Mouse (Mus musculus) midbrain, embryonic 11.5 days (tissue): Measurements from ENCODE around the gene Sept1. TPM values are rescaled to one million over a fixed set of nuclear protein-coding genes. Genes with fewer than 3 reads are reported as not detected.
A peak's percentile ranks its signal among the peaks of the same experiment; 100 is the strongest.

ENCODE experiments used
- ATAC-seq: fragments of 200-750 bp; cut with Nextera tagmentation; 2 replicates; pipeline ENCODE4 v1.8.0; 2017; ENCODE audit warnings: moderate TSS enrichment, moderate library complexity; ENCODE audit not compliant: low FRiP score
- DNase-seq: peaks from one replicate; pipeline ENCODE4 v3.0.0; 2015; ENCODE audit warnings: low spot score; ENCODE audit errors: missing footprints
- H3K27ac ChIP-seq: fragments of 300-500 bp; sonication (generic); 2 replicates; pipeline ENCODE4 v1.5.1; 2014; ENCODE audit warnings: low read depth, low read length
- H3K27me3 ChIP-seq: fragments of 300-500 bp; sonication (generic); 2 replicates; pipeline ENCODE4 v1.6.1; 2014; ENCODE audit warnings: mild to moderate bottlenecking, low read length, moderate library complexity, mixed read lengths; ENCODE audit not compliant: control insufficient read depth, insufficient read depth
- H3K36me3 ChIP-seq: fragments of 300-500 bp; sonication (generic); 2 replicates; pipeline ENCODE4 v1.6.1; 2014; ENCODE audit warnings: mild to moderate bottlenecking, low read length, moderate library complexity, mixed read lengths; ENCODE audit not compliant: control insufficient read depth, insufficient read depth
- H3K4me1 ChIP-seq: fragments of 300-500 bp; sonication (generic); 2 replicates; pipeline ENCODE4 v1.6.1; 2014; ENCODE audit warnings: low read length; ENCODE audit not compliant: control insufficient read depth, insufficient read depth
- H3K4me2 ChIP-seq: fragments of 300-500 bp; sonication (generic); 2 replicates; pipeline ENCODE4 v1.6.1; 2014; ENCODE audit warnings: mild to moderate bottlenecking, moderate library complexity
- H3K4me3 ChIP-seq: fragments of 300-500 bp; sonication (generic); 2 replicates; pipeline ENCODE4 v1.5.1; 2014; ENCODE audit warnings: low read depth, low read length
- H3K9ac ChIP-seq: fragments of 300-500 bp; sonication (generic); 2 replicates; pipeline ENCODE4 v1.6.1; 2014; ENCODE audit warnings: low read length
- H3K9me3 ChIP-seq: fragments of 300-500 bp; sonication (generic); 2 replicates; pipeline ENCODE4 v1.6.1; 2016; ENCODE audit warnings: low read length; ENCODE audit not compliant: control insufficient read depth
- WGBS: fragments of 180-500 bp; shearing (Covaris S2); extraction: QIAGEN DNeasy Blood & Tissue Kit; methylation state at CpG from one replicate; pipeline ENCODE4 v1.1.7; 2014; 5-methylcytosine and 5-hydroxymethylcytosine counted together
- polyA plus RNA-seq: library from polyadenylated mRNA; unstranded; fragments of >200 nt; fragmentation: Nextera tagmentation; extraction: Ambion mirVana; gene quantifications from 2 replicates; pipeline ENCODE4 v1.2.1, GENCODE M21; 2014

Gene Sept1
- polyA plus RNA-seq, 1 experiment from 2014 or later, result 29.8 TPM

GRCm38 (mm10) chr7:127194011-127194632 is 38.8 kb downstream of the Sept1 start:
- Histone ChIP-seq H3K27me3 (no peaks in the 10 kb centered on the region), H3K9ac (peak overlapping the region; percentile 85; the same call in 1 of the 2 replicates), H3K36me3 (peaks cover 39% of the 10 kb centered on the region), H3K4me2 (no peak overlapping the region; the same call in 1 of the 2 replicates), H3K27ac (no peak overlapping the region), H3K4me3 (peak overlapping the region; percentile 85; the same call in 1 of the 2 replicates), H3K9me3 (no peaks in the 10 kb centered on the region), H3K4me1 (peaks cover 15% of the 10 kb centered on the region)
- ATAC-seq (no peak), DNase-seq (no peak)
- 96% methylated on average over 17 of the region's 17 CpGs for WGBS

- no peak overlapping the region for H3K4me2 ChIP-seq
- no peak overlapping the region for H3K27ac ChIP-seq
- ATAC-seq (no peak), DNase-seq (no peak)
- peaks cover 29% of the 10 kb centered on the region for H3K36me3 ChIP-seq
- WGBS, result 92% methylated on average over 5 of the region's 5 CpGs
- no peaks in the 10 kb centered on the region for H3K27me3 ChIP-seq
- no peak overlapping the region for H3K4me3 ChIP-seq
- H3K9ac ChIP-seq, result no peak overlapping the region
- no peaks in the 10 kb centered on the region for H3K9me3 ChIP-seq
- peaks cover 15% of the 10 kb centered on the region for H3K4me1 ChIP-seq
Observed at GRCm38 (mm10) chr7:127192989-127193388, 39.9 kb downstream of the Sept1 start.

GRCm38 (mm10) chr7:127190672-127191071 is 42.3 kb downstream of the Sept1 start:
- ATAC-seq, result no peak
- WGBS, result 86% methylated on average over 6 of the region's 6 CpGs

GRCm38 (mm10) chr7:127188305-127189276 is 44.3 kb downstream of the Sept1 start:
- Histone ChIP-seq H3K4me1 (no peaks in the 10 kb centered on the region), H3K27me3 (no peaks in the 10 kb centered on the region), H3K27ac (no peak overlapping the region), H3K36me3 (peaks cover 18% of the 10 kb centered on the region), H3K9ac (no peak overlapping the region), H3K4me2 (no peak overlapping the region), H3K9me3 (no peaks in the 10 kb centered on the region), H3K4me3 (no peak overlapping the region)
- DNase-seq, result no peak
- no peak for ATAC-seq
- 89% methylated on average over 17 of the region's 17 CpGs for WGBS

More at GRCm38 (mm10) chr7:127190672-127191071, 42.3 kb downstream of the Sept1 start:
- Histone ChIP-seq H3K4me2 (no peak overlapping the region), H3K27ac (no peak overlapping the region), H3K4me3 (no peak overlapping the region), H3K4me1 (peaks cover 10% of the 10 kb centered on the region), H3K9ac (no peak overlapping the region), H3K36me3 (peaks cover 29% of the 10 kb centered on the region), H3K9me3 (no peaks in the 10 kb centered on the region), H3K27me3 (no peaks in the 10 kb centered on the region)
- DNase-seq, result no peak

GRCm38 (mm10) chr7:127187351-127187750 is 45.6 kb downstream of the Sept1 start:
- no peaks in the 10 kb centered on the region for H3K27me3 ChIP-seq
- H3K27ac ChIP-seq, result no peak overlapping the region
- WGBS, result 73% methylated on average over 10 of the region's 10 CpGs
- H3K9me3 ChIP-seq, result no peaks in the 10 kb centered on the region
- H3K4me1 ChIP-seq, result no peaks in the 10 kb centered on the region
- no peak overlapping the region for H3K4me3 ChIP-seq
- H3K4me2 ChIP-seq, result no peak overlapping the region
- peaks cover 8% of the 10 kb centered on the region for H3K36me3 ChIP-seq
- DNase-seq, result no peak
- ATAC-seq, result no peak
- no peak overlapping the region for H3K9ac ChIP-seq

- H3K27me3 ChIP-seq, result no peaks in the 10 kb centered on the region
- H3K9ac ChIP-seq, result no peak overlapping the region
- DNase-seq, result no peak
- 74% methylated on average over 3 of the region's 3 CpGs for WGBS
- H3K4me3 ChIP-seq, result no peak overlapping the region
- H3K4me1 ChIP-seq, result no peaks in the 10 kb centered on the region
- no peak overlapping the region for H3K27ac ChIP-seq
- no peaks in the 10 kb centered on the region for H3K9me3 ChIP-seq
- H3K4me2 ChIP-seq, result no peak overlapping the region
- no peak for ATAC-seq
- no peaks in the 10 kb centered on the region for H3K36me3 ChIP-seq
Observed at GRCm38 (mm10) chr7:127185601-127186000, 47.3 kb downstream of the Sept1 start.

- H3K4me2 ChIP-seq, result no peak overlapping the region
- no peak overlapping the region for H3K4me3 ChIP-seq
- no peak overlapping the region for H3K27ac ChIP-seq
- DNase-seq (no peak), ATAC-seq (no peak)
- no peaks in the 10 kb centered on the region for H3K27me3 ChIP-seq
- WGBS, result no CpG with 5 or more reads among the region's 1 CpGs
- no peaks in the 10 kb centered on the region for H3K36me3 ChIP-seq
- H3K9ac ChIP-seq, result no peak overlapping the region
- H3K4me1 ChIP-seq, result no peaks in the 10 kb centered on the region
- H3K9me3 ChIP-seq, result no peaks in the 10 kb centered on the region
Observed at GRCm38 (mm10) chr7:127184720-127185119, 48.2 kb downstream of the Sept1 start.

GRCm38 (mm10) chr7:127183828-127184227 is 49.1 kb downstream of the Sept1 start:
- Histone ChIP-seq H3K4me1 (no peaks in the 10 kb centered on the region), H3K4me3 (no peak overlapping the region), H3K27ac (no peak overlapping the region), H3K9me3 (no peaks in the 10 kb centered on the region), H3K36me3 (no peaks in the 10 kb centered on the region), H3K27me3 (no peaks in the 10 kb centered on the region), H3K9ac (no peak overlapping the region), H3K4me2 (no peak overlapping the region)
- 82% methylated on average over 6 of the region's 6 CpGs for WGBS
- ATAC-seq (no peak), DNase-seq (no peak)

GRCm38 (mm10) chr7:127183345-127183744 is 49.6 kb downstream of the Sept1 start:
- no peak overlapping the region for H3K27ac ChIP-seq
- H3K9me3 ChIP-seq, result no peaks in the 10 kb centered on the region
- no peaks in the 10 kb centered on the region for H3K36me3 ChIP-seq
- H3K4me2 ChIP-seq, result no peak overlapping the region
- 79% methylated on average over 8 of the region's 8 CpGs for WGBS
- DNase-seq (no peak), ATAC-seq (no peak)
- H3K4me1 ChIP-seq, result no peaks in the 10 kb centered on the region
- H3K27me3 ChIP-seq, result no peaks in the 10 kb centered on the region
- H3K9ac ChIP-seq, result no peak overlapping the region
- H3K4me3 ChIP-seq, result no peak overlapping the region
